Mouse (Mus musculus) spleen, postnatal 4 days (tissue): ENCODE measurements at regions not wholly inside any gene's neighbourhood (a gene's known extent, or its start where the extent isn't known, plus 50 kb on each side); places are given as distances from the start of the nearest gene placed in this dataset.

Experiments
- DNase-seq, 2 experiments: peaks; one replicate each; pipeline ENCODE4 v3.0.0; 2022; ENCODE audit warnings: low spot score in 2 of 2

- no peak for DNase-seq
Observed at GRCm38 (mm10) chr15:63193617-63194491, 651.1 kb downstream of the Gsdmc2 start.

- no peak for DNase-seq
Observed at GRCm38 (mm10) chr15:63191731-63192130, 653.2 kb downstream of the Gsdmc2 start.

- no peak for DNase-seq
Observed at GRCm38 (mm10) chr15:63190086-63190485, 654.9 kb downstream of the Gsdmc2 start.

- no peak for DNase-seq
Observed at GRCm38 (mm10) chr15:63171003-63171402, 674.0 kb downstream of the Gsdmc2 start.

GRCm38 (mm10) chr15:63170171-63170570, 674.8 kb downstream of the Gsdmc2 start:
- DNase-seq: no peak

GRCm38 (mm10) chr15:63166411-63166810, 678.6 kb downstream of the Gsdmc2 start:
- no peak for DNase-seq

GRCm38 (mm10) chr15:63163550-63164279, 681.3 kb downstream of the Gsdmc2 start:
- no peak for DNase-seq

GRCm38 (mm10) chr15:63162881-63163549, 682.0 kb downstream of the Gsdmc2 start:
- no peak for DNase-seq

GRCm38 (mm10) chr15:63123123-63123688, 721.8 kb downstream of the Gsdmc2 start:
- DNase-seq: no peak

GRCm38 (mm10) chr15:63112918-63113317, 732.1 kb downstream of the Gsdmc2 start:
- DNase-seq: no peak

GRCm38 (mm10) chr15:63100093-63100492, 744.9 kb downstream of the Gsdmc2 start:
- DNase-seq: no peak

- no peak for DNase-seq
Observed at GRCm38 (mm10) chr15:63081972-63082371, 763.0 kb downstream of the Gsdmc2 start.

GRCm38 (mm10) chr15:63079825-63080224, 765.2 kb downstream of the Gsdmc2 start:
- DNase-seq: no peak

- no peak for DNase-seq
Observed at GRCm38 (mm10) chr15:63071921-63072320, 773.1 kb downstream of the Gsdmc2 start.

GRCm38 (mm10) chr15:63067126-63067525, 777.9 kb downstream of the Gsdmc2 start:
- DNase-seq: no peak

- DNase-seq: no peak
Observed at GRCm38 (mm10) chr15:63066020-63066439, 778.9 kb downstream of the Gsdmc2 start.

- no peak for DNase-seq
Observed at GRCm38 (mm10) chr15:63061891-63062290, 783.1 kb downstream of the Gsdmc2 start.

GRCm38 (mm10) chr15:63060826-63061225, 784.2 kb downstream of the Gsdmc2 start:
- no peak for DNase-seq

- DNase-seq: no peak
Observed at GRCm38 (mm10) chr15:63052570-63053255, 792.3 kb downstream of the Gsdmc2 start.

GRCm38 (mm10) chr15:63050033-63050432, 794.9 kb downstream of the Gsdmc2 start:
- no peak for DNase-seq

GRCm38 (mm10) chr15:63042367-63042766, 802.6 kb downstream of the Gsdmc2 start:
- no peak for DNase-seq
